Mouse (Mus musculus) lung, embryonic 15.5 days (tissue): ENCODE results near the gene Borcs5. TPM values are rescaled to one million over a fixed set of nuclear protein-coding genes. Genes with fewer than 3 reads are reported as not detected.

Source experiments
- ATAC-seq: fragments of 200-750 bp; cut with Nextera tagmentation; 2 replicates; pipeline ENCODE4 v1.8.0; 2017; ENCODE audit warnings: moderate number of reproducible peaks, borderline replicate concordance; ENCODE audit not compliant: low FRiP score, low TSS enrichment; ENCODE audit errors: extremely low read depth
- H3K27ac ChIP-seq: fragments of 300-500 bp; sonication (generic); 2 replicates; pipeline ENCODE4 v1.5.1; 2015; ENCODE audit warnings: moderate library complexity, mild to moderate bottlenecking, inconsistent platforms
- H3K27me3 ChIP-seq: fragments of 300-500 bp; sonication (generic); 2 replicates; pipeline ENCODE4 v1.6.1; 2015; ENCODE audit warnings: inconsistent platforms
- H3K36me3 ChIP-seq: fragments of 300-500 bp; sonication (generic); 2 replicates; pipeline ENCODE4 v1.6.1; 2015; ENCODE audit warnings: inconsistent platforms
- H3K4me1 ChIP-seq: fragments of 300-500 bp; sonication (generic); 2 replicates; pipeline ENCODE4 v1.6.1; 2015; ENCODE audit warnings: inconsistent platforms
- H3K4me2 ChIP-seq: fragments of 300-500 bp; sonication (generic); 2 replicates; pipeline ENCODE4 v1.6.1; 2015; ENCODE audit warnings: inconsistent platforms, mild to moderate bottlenecking, moderate library complexity
- H3K4me3 ChIP-seq: fragments of 300-500 bp; sonication (generic); 2 replicates; pipeline ENCODE4 v1.5.1; 2015; ENCODE audit warnings: mild to moderate bottlenecking, inconsistent platforms
- H3K9ac ChIP-seq: fragments of 300-500 bp; sonication (generic); 2 replicates; pipeline ENCODE4 v1.6.1; 2015; ENCODE audit warnings: inconsistent platforms
- H3K9me3 ChIP-seq: fragments of 300-500 bp; sonication (generic); 2 replicates; pipeline ENCODE4 v1.6.1; 2016; ENCODE audit warnings: inconsistent platforms
- WGBS: fragments of 180-500 bp; shearing (Covaris S2); methylation state at CpG from one replicate; pipeline ENCODE4 v1.1.7; 2015; 5-methylcytosine and 5-hydroxymethylcytosine counted together
- polyA plus RNA-seq: library from polyadenylated mRNA; unstranded; fragments of >200 nt; fragmentation: Nextera tagmentation; extraction: Ambion mirVana; gene quantifications from 2 replicates; pipeline ENCODE4 v1.2.1, GENCODE M21; 2015

Borcs5 gene
- polyA plus RNA-seq, 1 experiment from 2014 or later: 15.9 TPM

DNA sequence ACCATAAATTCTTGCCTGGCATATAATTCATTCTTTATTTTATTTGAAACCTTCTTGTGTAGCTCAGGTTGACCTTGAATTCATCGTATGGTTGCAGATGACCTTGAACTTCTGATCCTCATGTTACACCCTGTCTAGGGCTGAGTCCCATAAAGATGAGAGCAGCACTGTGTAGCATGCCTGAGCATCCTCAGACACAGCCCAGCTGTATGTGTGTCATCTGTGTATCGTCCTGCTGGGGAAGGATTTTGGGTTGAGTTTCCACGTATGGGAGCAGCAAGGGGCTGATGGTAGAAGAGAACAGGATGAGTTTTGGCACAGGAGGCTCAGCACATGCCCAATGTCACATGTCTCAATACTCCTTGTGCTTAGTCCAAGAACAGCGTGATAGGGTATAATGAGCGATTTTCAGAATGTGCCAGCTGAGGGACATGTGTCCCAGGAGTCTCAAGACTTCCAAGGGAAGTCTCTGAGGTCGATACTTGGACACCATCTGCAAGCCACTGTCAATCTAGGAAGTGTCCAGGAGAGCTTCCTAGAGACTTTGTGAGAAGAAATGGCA is 45.1 kb downstream of the Borcs5 start:
- Histone ChIP-seq H3K27ac (no peak overlapping the region), H3K4me2 (no peak overlapping the region), H3K4me1 (no peaks in the 10 kb centered on the region), H3K36me3 (no peaks in the 10 kb centered on the region), H3K9ac (no peak overlapping the region), H3K4me3 (no peak overlapping the region), H3K27me3 (no peaks in the 10 kb centered on the region), H3K9me3 (no peaks in the 10 kb centered on the region)
- WGBS: 77% methylated on average over 6 of the region's 6 CpGs
- ATAC-seq: no peak

DNA sequence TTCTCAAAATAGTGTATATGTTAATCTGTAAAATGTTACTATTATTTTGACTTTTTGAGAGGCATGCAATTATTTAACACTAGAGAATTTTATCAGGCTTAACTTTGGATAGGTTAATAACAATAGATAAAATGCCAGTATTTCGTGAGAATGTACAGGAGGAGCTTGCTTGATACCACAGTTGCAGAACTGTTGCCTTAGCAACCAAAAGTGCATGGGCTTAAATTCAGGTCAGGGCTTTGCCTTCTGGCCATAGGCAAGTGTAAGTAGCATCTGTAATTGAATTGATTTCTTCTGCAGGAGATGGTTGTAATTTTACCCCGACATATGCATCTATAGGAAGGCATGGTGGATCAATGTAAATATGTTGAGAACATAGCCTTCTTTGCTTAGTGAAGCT is 45.7 kb downstream of the Borcs5 start:
- no peak for ATAC-seq
- no peak overlapping the region for H3K4me3 ChIP-seq
- no peak overlapping the region for H3K4me2 ChIP-seq
- H3K4me1 ChIP-seq: no peaks in the 10 kb centered on the region
- H3K9ac ChIP-seq: no peak overlapping the region
- no peaks in the 10 kb centered on the region for H3K27me3 ChIP-seq
- no peaks in the 10 kb centered on the region for H3K36me3 ChIP-seq
- no peak overlapping the region for H3K27ac ChIP-seq
- 64% methylated on average over 2 of the region's 2 CpGs for WGBS
- H3K9me3 ChIP-seq: no peaks in the 10 kb centered on the region

DNA sequence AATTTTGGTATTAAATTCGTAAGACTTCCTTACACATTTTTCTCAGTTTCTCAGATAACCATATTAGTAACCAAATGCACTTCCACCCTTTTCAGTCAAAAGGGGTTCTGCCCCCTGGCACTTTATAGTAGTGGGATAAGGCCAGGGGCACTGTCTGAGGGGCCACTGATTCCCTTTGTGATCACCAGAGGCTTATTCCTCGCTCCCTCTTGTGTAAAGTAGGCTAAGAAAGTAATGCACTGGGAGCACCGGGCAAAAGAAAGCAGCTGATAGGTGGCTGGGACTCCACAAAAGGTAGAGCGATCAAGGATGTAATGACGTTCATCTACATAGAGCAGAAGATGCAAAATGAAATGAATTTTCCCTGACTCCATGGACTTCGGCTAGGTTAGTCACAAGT is 46.2 kb downstream of the Borcs5 start:
- H3K27ac ChIP-seq: no peak overlapping the region
- 91% methylated on average over 6 of the region's 6 CpGs for WGBS
- H3K4me2 ChIP-seq: no peak overlapping the region
- ATAC-seq: no peak
- H3K36me3 ChIP-seq: no peaks in the 10 kb centered on the region
- no peaks in the 10 kb centered on the region for H3K27me3 ChIP-seq
- no peaks in the 10 kb centered on the region for H3K9me3 ChIP-seq
- no peak overlapping the region for H3K9ac ChIP-seq
- H3K4me3 ChIP-seq: no peak overlapping the region
- no peaks in the 10 kb centered on the region for H3K4me1 ChIP-seq

DNA sequence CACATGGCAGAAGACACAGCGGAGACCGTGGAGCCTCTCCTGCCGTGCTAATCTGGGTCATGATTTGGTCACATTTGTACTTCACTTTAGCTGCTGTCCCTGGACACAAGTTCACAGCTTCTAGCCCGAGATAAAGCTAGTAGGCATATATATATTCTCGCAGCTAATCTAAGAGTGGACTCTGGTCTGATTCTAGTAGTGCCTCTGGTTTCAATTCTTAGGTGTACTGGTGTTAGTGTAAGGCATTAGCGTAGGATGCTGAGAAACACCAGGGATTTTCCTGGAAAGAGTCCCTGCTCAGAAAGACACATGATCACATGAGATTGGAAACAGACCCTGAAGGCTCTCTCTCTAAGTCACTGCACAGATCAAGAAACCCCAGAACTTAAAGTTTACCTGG is 55.2 kb downstream of the Borcs5 start:
- Histone ChIP-seq H3K27ac (no peak overlapping the region), H3K4me1 (no peaks in the 10 kb centered on the region), H3K4me3 (no peak overlapping the region), H3K27me3 (no peaks in the 10 kb centered on the region), H3K4me2 (no peak overlapping the region), H3K36me3 (no peaks in the 10 kb centered on the region), H3K9me3 (no peaks in the 10 kb centered on the region), H3K9ac (no peak overlapping the region)
- WGBS: 78% methylated on average over 6 of the region's 6 CpGs
- ATAC-seq: no peak

DNA sequence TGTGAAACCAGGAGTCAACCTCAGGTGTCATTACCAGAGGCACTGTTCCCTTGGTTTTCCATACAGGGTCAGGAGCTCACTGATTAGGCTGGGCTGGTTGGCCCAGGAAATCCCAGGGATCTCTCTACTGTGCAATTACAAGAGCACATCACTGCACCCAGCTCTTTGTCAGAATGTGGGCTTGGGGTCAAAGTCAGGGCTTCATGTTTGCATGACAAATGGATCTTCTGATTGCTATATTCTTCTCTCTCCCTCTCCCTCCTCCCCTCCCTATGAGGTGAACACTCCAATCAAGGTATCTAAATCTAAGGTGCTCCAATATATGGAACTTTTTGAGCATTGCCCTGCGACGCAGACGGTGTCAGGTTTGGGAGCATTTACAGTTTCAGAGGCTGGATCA is 55.7 kb downstream of the Borcs5 start:
- Histone ChIP-seq H3K27me3 (no peaks in the 10 kb centered on the region), H3K9me3 (no peaks in the 10 kb centered on the region), H3K27ac (no peak overlapping the region), H3K4me2 (no peak overlapping the region), H3K9ac (no peak overlapping the region), H3K4me3 (no peak overlapping the region), H3K36me3 (no peaks in the 10 kb centered on the region), H3K4me1 (no peaks in the 10 kb centered on the region)
- no peak for ATAC-seq
- 96% methylated on average over 3 of the region's 3 CpGs for WGBS

DNA sequence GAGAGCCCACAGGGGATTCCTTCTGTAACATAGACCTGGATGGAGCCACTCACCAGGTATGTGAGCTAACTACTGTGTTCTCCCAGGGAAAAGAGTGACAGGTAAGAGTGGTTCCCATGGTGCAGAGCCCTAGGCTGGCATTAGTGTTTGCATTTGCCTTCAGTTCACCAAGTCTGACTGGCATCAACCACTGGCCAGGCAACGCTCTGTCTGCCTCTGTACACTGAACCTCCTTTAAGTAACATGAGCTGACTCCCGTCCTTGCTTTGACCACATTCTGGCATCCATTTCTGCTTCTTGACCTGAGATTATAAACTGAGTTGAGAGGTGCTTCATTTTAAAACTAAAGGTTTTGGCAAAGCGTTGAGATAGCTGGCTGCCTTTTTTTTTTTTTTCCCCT is 56.3 kb downstream of the Borcs5 start:
- no peaks in the 10 kb centered on the region for H3K36me3 ChIP-seq
- no peak for ATAC-seq
- H3K4me2 ChIP-seq: no peak overlapping the region
- WGBS: 58% methylated on average over 3 of the region's 3 CpGs
- no peaks in the 10 kb centered on the region for H3K9me3 ChIP-seq
- H3K27ac ChIP-seq: no peak overlapping the region
- no peak overlapping the region for H3K9ac ChIP-seq
- no peak overlapping the region for H3K4me3 ChIP-seq
- H3K27me3 ChIP-seq: no peaks in the 10 kb centered on the region
- H3K4me1 ChIP-seq: no peaks in the 10 kb centered on the region

DNA sequence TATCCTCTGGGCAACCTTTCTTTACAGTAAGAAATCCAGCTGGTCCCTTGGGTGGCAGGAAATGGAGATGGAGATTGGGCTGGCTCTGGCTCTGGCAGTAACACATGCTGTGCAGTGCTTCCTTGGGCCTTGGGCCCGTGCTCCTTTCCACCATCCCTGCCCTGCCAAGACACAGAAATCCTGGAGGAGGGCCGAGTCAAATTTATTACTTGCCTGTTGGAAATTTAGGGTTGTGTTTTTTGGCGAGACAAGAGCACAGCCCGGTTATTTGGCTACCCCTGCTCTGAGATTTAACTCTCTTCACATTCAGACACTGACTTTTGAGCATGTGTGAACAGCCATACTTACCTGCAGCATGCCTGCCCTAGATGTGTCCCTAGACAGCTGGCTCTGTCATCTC is 56.8 kb downstream of the Borcs5 start:
- Histone ChIP-seq H3K36me3 (no peaks in the 10 kb centered on the region), H3K4me3 (no peak overlapping the region), H3K9ac (no peak overlapping the region), H3K9me3 (no peaks in the 10 kb centered on the region), H3K27me3 (no peaks in the 10 kb centered on the region), H3K27ac (no peak overlapping the region), H3K4me1 (0 out of 2 replicates have a peak, but pooled peaks cover 4% of the 10 kb centered on the region), H3K4me2 (no peak overlapping the region)
- ATAC-seq: no peak
- WGBS: 63% methylated on average over 4 of the region's 4 CpGs

DNA sequence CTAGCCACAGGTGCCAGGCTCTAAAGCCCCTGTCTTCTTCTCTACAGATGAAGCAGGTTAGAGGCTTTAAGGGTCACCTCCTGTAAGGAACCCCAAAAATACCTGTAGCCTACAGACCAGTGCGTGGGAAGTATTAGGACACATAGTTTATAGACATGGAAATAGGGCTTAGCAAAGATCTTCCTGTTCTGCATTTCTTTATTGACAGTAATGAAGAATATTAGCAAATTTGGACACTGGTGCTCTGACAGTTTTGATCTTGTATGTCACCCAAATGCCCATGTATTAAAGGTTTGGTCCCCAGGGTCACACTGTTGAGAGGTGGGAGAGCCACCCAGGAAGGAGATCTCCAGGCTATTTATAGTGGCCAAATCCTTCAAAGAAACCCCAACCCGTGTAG is 57.2 kb downstream of the Borcs5 start:
- H3K4me1 ChIP-seq: 0 out of 2 replicates have a peak, but pooled peaks cover 7% of the 10 kb centered on the region
- H3K4me2 ChIP-seq: no peak overlapping the region
- 83% methylated on average over 2 of the region's 2 CpGs for WGBS
- H3K36me3 ChIP-seq: no peaks in the 10 kb centered on the region
- no peaks in the 10 kb centered on the region for H3K27me3 ChIP-seq
- H3K9me3 ChIP-seq: no peaks in the 10 kb centered on the region
- no peak overlapping the region for H3K9ac ChIP-seq
- no peak overlapping the region for H3K4me3 ChIP-seq
- no peak overlapping the region for H3K27ac ChIP-seq
- ATAC-seq: no peak

DNA sequence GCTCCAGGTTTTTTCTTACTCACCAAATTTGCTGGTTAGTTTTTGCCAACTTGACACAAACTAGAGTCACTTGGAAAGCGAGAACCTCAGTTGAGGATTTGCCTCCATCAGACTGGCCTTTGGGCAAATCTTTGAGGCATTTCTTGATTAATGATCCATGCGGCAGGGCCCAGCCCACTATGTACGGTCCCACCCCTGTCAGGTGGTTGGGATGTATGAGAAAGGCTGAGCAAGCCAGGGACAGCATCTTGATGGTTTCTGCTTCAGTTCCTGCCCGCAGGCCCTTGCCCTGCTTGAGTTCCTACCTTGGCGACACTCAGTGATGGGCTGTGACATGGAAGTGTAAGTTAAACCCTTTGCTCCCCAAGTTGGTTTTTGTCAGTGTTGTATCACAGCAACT is 58.9 kb downstream of the Borcs5 start:
- Histone ChIP-seq H3K27ac (no peak overlapping the region), H3K36me3 (no peaks in the 10 kb centered on the region), H3K9me3 (no peaks in the 10 kb centered on the region), H3K4me2 (no peak overlapping the region), H3K4me3 (no peak overlapping the region), H3K27me3 (no peaks in the 10 kb centered on the region), H3K9ac (no peak overlapping the region), H3K4me1 (0 out of 2 replicates have a peak, but pooled peaks cover 7% of the 10 kb centered on the region)
- WGBS: 91% methylated on average over 5 of the region's 5 CpGs
- no peak for ATAC-seq

DNA sequence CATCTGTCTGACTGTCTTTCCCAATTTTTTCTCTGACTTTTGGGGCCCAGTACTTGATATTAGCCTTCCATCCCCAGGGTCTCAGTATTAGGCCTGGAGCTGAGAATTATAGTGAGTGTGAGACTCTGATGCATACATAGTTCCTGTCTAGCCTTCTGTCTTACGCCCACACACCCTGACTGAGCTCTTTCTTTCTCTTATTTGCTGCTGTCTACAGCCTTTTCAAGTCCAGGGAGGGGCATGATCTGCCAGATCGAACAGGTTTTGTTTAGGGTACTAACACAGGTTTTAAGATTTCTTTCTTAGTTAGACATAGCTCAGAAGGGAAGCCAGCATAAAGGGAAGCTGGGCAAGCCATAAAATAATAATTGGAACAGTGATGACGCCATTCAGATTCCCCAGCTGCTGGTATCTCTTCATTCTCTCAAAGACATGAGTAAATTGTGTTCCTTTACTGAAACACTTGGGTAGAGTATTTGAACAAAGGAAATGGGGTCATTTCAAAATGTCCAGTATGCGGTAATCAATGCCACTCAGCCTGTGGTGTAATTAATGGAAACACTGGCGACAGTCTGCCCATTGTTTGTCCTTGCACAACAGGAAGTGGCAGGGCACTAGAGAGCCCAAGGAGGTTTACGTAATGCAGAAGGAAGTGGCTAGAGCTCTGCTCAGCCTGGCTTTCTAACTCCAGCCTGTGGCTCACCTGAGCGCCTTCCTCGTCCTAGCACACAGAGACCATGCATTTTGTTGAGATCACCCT is 61.3 kb downstream of the Borcs5 start:
- ATAC-seq: peak; percentile 42; the same call in 1 of the 2 replicates
- WGBS: 49% methylated on average over 8 of the region's 8 CpGs
- Histone ChIP-seq H3K27ac (peak overlapping the region; percentile 19; the same call in 1 of the 2 replicates), H3K4me2 (no peak overlapping the region), H3K9me3 (no peaks in the 10 kb centered on the region), H3K9ac (no peak overlapping the region), H3K27me3 (no peaks in the 10 kb centered on the region), H3K4me3 (no peak overlapping the region), H3K4me1 (0 out of 2 replicates have a peak, but pooled peaks cover 7% of the 10 kb centered on the region), H3K36me3 (no peaks in the 10 kb centered on the region)

DNA sequence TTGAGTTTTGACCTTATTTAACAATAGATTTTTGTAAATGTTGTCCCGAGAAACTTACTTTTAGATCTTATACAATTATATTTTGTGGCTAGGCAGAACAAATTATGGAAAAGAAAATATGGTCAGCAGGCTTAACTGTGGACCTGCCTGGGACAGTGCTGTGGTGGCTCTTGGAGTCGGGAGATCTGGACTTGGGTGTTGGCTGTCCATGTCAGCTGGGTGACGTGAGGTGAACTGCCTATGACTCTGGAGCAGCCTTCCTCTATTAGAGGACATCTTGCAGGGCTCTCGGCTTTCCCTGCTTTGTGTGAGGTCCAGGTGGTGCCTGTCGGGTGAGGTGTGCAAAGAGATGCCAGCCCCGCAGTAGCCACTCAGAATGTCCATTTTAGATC is 61.9 kb downstream of the Borcs5 start:
- no peak overlapping the region for H3K9ac ChIP-seq
- no peak overlapping the region for H3K4me3 ChIP-seq
- H3K27ac ChIP-seq: peak overlapping the region; percentile 19; the same call in 1 of the 2 replicates
- no peak for ATAC-seq
- 0 out of 2 replicates have a peak, but pooled peaks cover 7% of the 10 kb centered on the region for H3K4me1 ChIP-seq
- 64% methylated on average over 6 of the region's 6 CpGs for WGBS
- H3K9me3 ChIP-seq: no peaks in the 10 kb centered on the region
- no peaks in the 10 kb centered on the region for H3K27me3 ChIP-seq
- H3K36me3 ChIP-seq: no peaks in the 10 kb centered on the region
- no peak overlapping the region for H3K4me2 ChIP-seq

DNA sequence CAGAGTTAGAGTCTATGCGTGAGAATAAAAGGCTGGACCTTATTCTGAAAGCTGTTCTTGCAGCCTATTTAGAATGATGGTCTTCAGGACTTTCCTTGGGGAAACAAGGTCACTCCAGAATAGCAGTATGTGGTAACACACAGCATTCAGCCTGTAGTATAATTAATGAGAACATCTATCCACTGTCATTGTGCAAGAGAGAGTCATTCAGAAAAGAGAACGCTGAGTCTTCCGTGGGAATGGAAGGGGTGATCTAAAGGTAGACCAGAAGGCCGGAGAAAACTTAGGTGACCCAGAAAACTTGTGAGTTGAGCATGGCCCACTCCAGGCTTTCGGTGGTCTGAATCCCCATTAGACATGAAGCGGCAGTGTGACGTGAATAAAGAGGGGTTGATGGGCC is 62.9 kb downstream of the Borcs5 start:
- Histone ChIP-seq H3K4me2 (no peak overlapping the region), H3K27ac (no peak overlapping the region), H3K36me3 (no peaks in the 10 kb centered on the region), H3K27me3 (no peaks in the 10 kb centered on the region), H3K9me3 (no peaks in the 10 kb centered on the region), H3K4me1 (0 out of 2 replicates have a peak, but pooled peaks cover 7% of the 10 kb centered on the region), H3K9ac (no peak overlapping the region), H3K4me3 (no peak overlapping the region)
- WGBS: 92% methylated on average over 7 of the region's 7 CpGs
- ATAC-seq: no peak
